Mouse (Mus musculus) midbrain, embryonic 12.5 days (tissue): Measurements from ENCODE around the gene Gm3376. TPM values are rescaled to one million over a fixed set of nuclear protein-coding genes. Genes with fewer than 3 reads are reported as not detected.
"Not testable (repeated sequence)": the region's sequence is repeated elsewhere in the genome, so short reads cannot be mapped to it uniquely, and the experiment has no call there.

Experiments
- ATAC-seq: fragments of 200-750 bp; cut with Nextera tagmentation; 2 replicates; pipeline ENCODE4 v1.8.0; 2017; ENCODE audit warnings: low read depth, moderate TSS enrichment, moderate library complexity; ENCODE audit not compliant: low FRiP score
- H3K27ac ChIP-seq: fragments of 300-500 bp; sonication (generic); replicated peaks from 2 replicates; pipeline ENCODE4 v1.5.1; 2016; ENCODE audit warnings: mild to moderate bottlenecking
- H3K27me3 ChIP-seq: fragments of 300-500 bp; sonication (generic); 2 replicates; pipeline ENCODE4 v1.6.1; 2016; ENCODE audit warnings: mild to moderate bottlenecking
- H3K36me3 ChIP-seq: fragments of 300-500 bp; sonication (generic); 2 replicates; pipeline ENCODE4 v1.6.1; 2016
- H3K4me1 ChIP-seq: fragments of 300-500 bp; sonication (generic); 2 replicates; pipeline ENCODE4 v1.6.1; 2016
- H3K4me2 ChIP-seq: fragments of 300-500 bp; sonication (generic); replicated peaks from 2 replicates; pipeline ENCODE4 v1.6.1; 2016; ENCODE audit warnings: mild to moderate bottlenecking, moderate library complexity
- H3K4me3 ChIP-seq: fragments of 300-500 bp; sonication (generic); 2 replicates; pipeline ENCODE4 v1.5.1; 2016; ENCODE audit warnings: mild to moderate bottlenecking
- H3K9ac ChIP-seq: fragments of 300-500 bp; sonication (generic); replicated peaks from 2 replicates; pipeline ENCODE4 v1.6.1; 2016; ENCODE audit warnings: mild to moderate bottlenecking, moderate library complexity
- H3K9me3 ChIP-seq: fragments of 300-500 bp; sonication (generic); 2 replicates; pipeline ENCODE4 v1.6.1; 2016; ENCODE audit warnings: mild to moderate bottlenecking
- WGBS: fragments of 180-500 bp; shearing (Covaris S2); methylation state at CpG from one replicate; pipeline ENCODE4 v1.1.7; 2016; 5-methylcytosine and 5-hydroxymethylcytosine counted together
- polyA plus RNA-seq: library from polyadenylated mRNA; unstranded; fragments of >200 nt; fragmentation: Nextera tagmentation; extraction: Ambion mirVana; gene quantifications from 2 replicates; pipeline ENCODE4 v1.2.1, GENCODE M21; 2016

Gm3376 gene
- polyA plus RNA-seq: not detected in 2 replicates

GRCm38 (mm10) chrY:3771373-3771772 is at the start of gene Gm3376:
Gene Gm3376 (plus strand): TSS chrY:3771673.
- not testable (repeated sequence) for H3K9ac ChIP-seq, H3K9me3 ChIP-seq, H3K4me1 ChIP-seq, H3K4me2 ChIP-seq, ATAC-seq, H3K4me3 ChIP-seq, H3K27ac ChIP-seq, H3K36me3 ChIP-seq, H3K27me3 ChIP-seq
- WGBS: no CpG with 5 or more reads among the region's 9 CpGs
